Mouse (Mus musculus) v-Abl transformed pro-B cells (cell line): ENCODE results near the gene Prkcb.

Experiments used
- in situ Hi-C, 2 experiments: fragments of 400-800 bp; cut with MboI; formaldehyde crosslinking; loops; one replicate each; pipeline ENCODE4 v1.15.1; 2025; ENCODE audit not compliant: unreplicated experiment in 2 of 2

Gene Prkcb

DNA sequence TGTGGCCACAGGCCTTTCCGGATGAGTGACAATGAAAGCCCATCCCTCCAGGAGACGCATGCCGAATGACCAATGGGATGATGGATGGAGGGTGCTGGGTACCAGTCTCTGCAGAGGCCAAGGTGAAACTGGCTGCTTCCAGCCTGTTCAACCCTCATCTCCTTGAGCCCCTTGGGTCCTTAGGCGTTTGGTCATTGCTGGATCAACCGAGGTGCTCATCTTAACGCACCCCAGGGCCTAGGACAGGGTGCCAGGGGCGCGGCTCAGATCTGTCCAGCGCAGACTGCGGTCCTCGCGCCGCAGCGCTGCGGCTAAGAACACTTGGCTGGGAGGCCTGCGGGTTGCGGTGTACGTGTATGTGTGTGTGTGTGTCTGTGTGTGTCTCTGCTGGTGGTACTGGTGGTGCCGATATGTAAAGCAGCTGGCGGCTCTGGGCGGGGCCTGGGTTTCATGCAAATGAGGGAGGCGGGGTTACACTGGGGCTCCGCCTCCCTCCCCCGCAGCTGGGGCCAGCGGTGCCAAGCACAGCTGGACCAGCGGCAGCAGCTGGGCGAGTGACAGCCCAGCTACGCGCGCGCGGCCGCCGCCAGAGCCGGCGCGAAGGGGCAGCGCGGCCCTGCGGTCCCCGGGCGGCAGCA lies at the start of gene Prkcb:
Gene Prkcb (plus strand): TSS at position 147 of the 638 bp plus-strand sequence.
- in situ Hi-C loops, result loop anchor here in 1 of 2 experiments (5.0 kb wide), 1 partner anchor 104 kb away; no protein-coding TSS in a partner anchor

DNA sequence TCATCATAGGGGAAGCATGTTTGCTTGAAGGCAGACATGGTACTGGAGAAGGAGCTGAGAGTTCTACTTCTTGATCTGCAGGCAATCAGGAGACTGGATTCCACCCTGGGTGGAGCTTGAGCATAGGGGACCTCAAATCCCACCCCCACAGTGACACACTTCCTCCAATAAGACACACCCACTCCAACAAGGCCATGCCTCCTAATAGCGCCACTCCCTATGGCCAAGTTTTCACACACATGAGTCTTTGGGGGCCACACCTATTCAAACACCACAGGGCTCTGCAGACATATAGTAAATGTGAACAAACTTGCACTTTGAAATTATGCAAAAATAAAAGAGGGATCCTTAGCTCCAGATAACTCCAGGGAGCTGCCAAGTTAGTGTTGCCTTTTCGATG lies 49.6 kb upstream of the Prkcb start:
- in situ Hi-C loops, result loop anchor here in 1 of 2 experiments (25.0 kb wide), 1 partner anchor 1223 kb away; the partner anchor contains the start of gene Aqp8

DNA sequence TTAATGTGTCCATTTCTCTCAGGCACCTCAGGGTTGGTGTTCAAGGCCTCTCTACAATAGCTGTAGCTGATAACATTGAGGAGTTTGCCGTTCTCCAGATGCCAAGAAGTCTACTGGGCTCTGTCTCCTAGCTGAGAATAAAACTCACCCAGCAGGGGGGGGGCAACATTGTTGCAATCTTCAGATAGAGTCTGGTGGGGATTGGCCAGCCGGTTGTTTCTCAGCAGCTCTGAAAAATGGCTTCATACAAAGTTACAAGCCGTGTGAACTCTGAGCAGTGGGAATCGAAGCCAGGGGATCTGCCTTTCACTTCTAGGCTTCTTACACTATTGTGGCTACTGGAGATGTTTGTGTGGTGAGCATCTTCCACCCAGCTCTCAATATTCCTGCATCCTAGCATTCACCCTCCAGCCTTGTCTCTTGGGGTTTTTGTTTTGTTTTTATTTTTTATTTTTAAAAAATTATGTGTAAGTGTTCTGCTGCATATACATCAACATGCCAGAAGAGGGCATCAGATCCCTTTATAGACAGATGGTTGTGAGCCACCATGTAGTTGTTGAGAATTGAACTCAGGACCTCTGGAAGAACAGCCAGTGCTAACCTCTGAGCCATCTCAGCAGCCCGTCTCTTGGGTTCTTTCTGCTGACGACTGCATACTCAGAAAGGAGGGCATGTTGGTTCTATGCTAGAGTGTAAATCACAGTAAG lies 48.0 kb upstream of the Prkcb start:
- in situ Hi-C loops, result loop anchor here (5.0 to 25.0 kb wide), 5 partner anchors 143 to 1222 kb away; partner anchors contain the start of gene Aqp8 (in 1 of the 2)

DNA sequence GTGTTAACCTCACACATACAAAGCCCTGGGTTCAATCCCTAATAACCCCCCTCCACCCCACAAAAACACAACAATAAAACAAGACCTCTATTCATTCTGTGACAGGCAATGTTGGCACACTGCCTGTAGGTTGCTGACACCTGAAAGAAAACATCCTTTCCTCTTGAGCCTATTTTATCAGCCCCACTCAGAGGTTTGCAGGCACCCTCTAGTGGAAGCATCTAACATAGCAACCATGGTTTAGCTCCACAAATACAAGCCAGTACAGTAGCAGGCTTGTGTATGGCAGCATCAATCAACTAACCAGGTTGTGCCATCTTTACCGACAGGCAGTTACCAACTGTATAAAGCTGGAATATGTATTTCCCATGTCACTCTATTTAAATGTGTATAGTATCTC lies 46.3 kb upstream of the Prkcb start:
- in situ Hi-C loops, result loop anchor here (5.0 to 25.0 kb wide), 5 partner anchors 145 to 1220 kb away; partner anchors contain the start of gene Aqp8 (in 1 of the 2)

DNA sequence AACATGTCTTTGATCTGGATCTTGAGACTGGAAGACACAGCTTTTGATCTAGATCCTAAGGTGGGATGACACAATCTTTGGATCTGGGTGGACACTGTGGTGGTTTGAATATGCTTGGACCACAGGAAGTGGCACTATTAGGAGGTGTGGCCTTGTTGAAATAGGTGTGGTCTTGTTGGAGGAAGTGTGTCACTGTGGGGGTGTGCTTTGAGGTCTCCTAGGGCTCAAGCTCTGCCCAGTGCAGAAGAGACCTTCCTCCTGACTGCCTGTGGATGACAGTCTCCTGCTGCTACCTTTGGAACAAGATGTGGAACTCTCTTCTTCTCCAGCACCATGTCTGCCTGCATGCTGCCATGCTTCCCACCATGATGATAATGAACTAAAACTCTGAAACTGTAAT lies 45.8 kb upstream of the Prkcb start:
- in situ Hi-C loops, result loop anchor here (5.0 to 25.0 kb wide), 5 partner anchors 145 to 1220 kb away; partner anchors contain the start of gene Aqp8 (in 1 of the 2)

DNA sequence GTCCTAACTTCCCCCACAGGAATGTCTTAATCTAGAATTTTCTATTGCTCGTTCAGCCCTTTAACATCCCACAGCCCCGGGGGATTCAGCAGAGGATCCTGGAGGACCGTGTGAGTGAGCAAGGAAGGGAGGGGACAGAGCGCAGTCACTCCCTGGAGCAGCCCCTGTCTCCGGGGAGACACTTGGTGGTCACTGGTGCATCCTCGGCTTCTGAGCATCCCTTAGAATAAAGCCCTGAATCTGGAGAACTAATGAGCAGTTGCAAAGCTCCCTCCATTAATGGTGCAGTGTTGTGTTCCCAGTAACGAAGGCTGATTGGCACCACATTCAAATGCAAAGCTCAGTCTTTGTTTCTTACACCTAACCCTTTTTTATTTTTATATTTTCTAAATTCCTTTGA lies 44.4 kb upstream of the Prkcb start:
- in situ Hi-C loops, result loop anchor here (5.0 to 25.0 kb wide), 5 partner anchors 147 to 1218 kb away; partner anchors contain the start of gene Aqp8 (in 1 of the 2)

DNA sequence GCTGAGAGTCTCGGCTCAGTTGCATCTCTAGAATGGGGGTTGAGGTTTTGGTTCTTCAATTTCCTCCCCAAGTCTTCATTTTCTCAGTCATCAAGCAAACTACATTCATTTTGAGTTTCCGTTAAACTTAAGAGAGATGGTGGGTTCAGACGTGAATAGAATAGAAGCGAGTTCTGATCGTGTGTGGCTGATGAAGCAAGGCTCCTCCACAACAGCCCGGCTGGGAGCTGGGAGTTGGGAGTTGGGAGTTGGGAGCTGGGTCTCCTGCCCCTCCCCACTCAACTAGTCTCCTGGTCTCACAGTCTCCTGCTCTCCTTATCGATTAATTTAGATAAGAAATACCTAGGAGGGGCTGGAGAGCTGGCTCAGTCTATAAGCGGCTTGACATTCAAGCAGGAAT lies 44.0 kb upstream of the Prkcb start:
- in situ Hi-C loops, result loop anchor here (5.0 to 25.0 kb wide), 5 partner anchors 147 to 1218 kb away; partner anchors contain the start of gene Aqp8 (in 1 of the 2)

DNA sequence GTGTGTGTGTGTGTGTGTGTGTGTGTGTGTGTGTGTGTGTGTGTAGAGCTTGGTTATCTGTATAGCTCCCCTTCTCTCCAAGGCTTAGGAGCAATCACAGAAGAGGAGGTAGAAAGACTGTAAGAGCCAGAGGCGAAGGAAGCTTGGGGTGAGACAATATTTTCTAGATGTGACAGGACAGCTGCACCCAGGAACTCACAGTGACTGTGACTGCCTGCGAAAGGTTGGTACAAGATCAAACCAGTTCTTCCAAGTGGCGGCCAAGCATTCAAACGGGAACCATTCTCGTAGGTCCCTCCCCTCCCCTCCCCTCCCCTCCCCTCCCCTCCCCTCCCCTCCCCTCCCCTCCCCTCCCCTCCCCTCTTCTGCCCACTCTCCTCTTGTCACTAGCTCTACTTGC lies 42.6 kb upstream of the Prkcb start:
- in situ Hi-C loops, result loop anchor here (5.0 to 25.0 kb wide), 4 partner anchors 151 to 1216 kb away; partner anchors contain the start of gene Aqp8 (in 1 of the 2)

DNA sequence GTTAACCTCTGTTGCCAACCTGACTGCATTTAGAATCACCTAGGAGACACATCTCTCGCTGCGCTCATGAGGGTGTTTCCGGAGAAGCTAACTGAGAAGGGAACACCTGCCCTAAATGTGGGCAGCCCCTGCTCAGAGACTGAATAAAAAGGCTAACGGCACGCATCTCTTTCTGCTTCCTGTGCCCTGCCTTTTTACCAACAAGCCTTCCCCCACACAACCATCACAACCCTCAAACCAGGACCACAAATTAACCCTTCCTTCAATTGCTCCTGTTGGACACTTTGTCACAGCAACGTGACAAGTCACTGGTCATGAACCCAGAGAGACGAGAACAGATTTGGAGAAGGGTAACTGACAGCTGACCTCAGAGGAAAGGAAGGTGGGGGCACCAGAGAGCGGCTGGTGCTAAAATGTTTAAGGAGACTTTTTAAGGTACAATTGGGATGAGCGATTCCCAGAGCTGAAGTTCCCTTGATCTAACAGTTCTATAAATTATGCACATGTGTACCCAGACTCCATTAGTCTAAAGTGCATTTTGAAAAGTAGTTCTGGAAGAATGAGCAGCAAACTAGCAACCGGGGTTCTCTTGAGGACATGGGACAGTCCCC lies 41.2 kb upstream of the Prkcb start:
- in situ Hi-C loops, result loop anchor here (5.0 to 25.0 kb wide), 4 partner anchors 153 to 1215 kb away; partner anchors contain the start of gene Aqp8 (in 1 of the 2)

DNA sequence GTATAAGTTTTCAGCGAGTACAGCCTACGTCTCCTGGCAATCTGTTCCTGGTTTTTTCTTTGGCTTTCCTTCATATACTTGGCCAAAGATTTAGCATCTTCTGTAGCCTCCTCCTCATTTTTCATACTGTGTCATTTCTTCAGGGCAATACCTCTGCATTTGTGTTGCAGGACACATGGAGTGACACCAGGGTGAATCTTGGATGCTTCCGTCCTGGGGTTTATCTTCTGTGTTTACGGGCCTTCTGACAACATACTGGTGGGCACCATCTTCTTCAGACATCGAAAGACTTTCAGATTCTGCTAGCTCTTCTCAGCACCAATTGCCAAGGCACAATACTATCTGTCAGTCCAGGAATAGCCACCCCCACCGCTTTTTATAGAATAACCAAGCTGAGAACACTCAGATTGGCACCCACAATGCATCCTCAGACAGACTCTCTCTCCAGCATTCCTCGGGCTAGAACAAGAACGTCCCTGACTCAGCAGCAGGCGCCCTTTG lies 39.2 kb upstream of the Prkcb start:
- in situ Hi-C loops, result loop anchor here (5.0 to 25.0 kb wide), 4 partner anchors 155 to 1213 kb away; partner anchors contain the start of gene Aqp8 (in 1 of the 2)

DNA sequence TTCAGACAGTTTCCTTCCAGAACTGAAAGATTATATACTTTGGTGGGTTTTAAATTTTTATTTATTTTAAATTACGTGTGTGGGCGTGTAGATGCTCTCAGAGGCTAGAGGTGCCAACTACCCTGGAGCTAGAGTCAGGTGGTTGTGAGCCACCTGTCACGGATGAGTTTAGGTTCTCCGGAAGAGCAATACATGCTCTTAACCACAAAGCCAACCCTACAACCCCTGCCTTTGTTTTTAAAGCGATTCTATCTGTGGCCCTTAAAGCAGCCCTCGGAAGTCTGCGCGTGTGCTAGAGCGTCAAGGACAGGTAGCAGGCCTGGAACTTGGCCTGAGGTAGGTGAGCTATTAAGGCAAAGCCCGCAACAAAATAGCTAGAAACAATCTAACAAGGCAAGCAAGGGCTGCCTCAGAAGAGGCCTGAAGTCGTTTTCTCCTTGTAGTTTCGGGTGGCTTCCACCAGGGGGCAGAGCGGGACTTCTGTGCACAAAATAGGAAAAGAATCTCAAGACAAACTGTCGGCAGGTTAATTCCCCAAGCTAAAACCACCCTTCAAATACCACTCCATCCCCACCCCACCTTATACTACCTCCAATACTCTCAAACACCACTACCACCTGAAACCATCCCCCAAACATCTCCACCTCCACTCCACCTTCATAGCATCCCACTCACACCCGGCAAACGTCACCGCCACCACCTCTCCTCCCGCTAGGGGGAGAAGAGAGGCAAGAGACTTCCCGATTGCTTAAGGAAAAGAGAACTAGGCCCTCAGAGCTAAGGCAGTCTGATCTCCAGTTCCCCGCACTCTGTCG lies 37.1 kb upstream of the Prkcb start:
- in situ Hi-C loops, result no loop called here

DNA sequence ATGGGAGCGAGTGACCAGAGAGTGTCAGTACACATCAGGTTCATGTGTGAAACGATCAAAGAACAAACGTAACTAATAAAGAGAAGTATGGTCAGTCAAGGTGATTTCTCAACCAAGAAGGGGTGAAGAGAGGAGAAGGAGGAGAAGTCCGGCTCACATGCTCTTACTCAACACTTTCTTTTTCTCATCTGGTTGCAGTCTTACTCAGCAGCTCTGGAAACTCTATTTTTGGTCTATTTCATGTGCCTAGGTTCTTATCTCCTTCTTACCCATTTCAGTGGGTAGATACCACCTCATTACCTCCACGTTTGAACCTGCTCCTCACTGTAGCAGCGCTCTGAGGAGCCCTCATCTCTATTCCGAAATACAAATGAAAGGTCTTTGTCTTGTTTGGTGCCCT lies 31.8 kb upstream of the Prkcb start:
- in situ Hi-C loops, result no loop called here

DNA sequence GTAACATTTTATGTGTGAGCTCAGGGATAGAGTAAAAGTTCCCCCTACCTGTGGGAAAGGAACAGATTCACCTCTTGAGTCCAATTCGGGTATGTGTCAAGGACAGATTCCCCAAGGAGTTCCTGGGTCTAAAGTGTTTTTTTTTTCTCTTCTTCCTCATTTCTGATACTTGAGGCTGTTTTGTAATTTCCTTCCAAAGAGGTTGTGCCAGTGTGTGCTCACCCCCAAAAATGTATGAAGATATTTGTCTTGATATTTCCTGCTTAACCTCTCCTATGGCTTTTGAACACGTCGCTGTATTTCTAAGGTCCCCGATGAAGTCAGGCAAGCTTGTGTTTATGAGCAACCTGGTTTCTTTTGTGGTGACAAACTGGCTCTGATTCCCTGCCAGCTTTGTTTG lies 30.0 kb upstream of the Prkcb start:
- in situ Hi-C loops, result no loop called here

DNA sequence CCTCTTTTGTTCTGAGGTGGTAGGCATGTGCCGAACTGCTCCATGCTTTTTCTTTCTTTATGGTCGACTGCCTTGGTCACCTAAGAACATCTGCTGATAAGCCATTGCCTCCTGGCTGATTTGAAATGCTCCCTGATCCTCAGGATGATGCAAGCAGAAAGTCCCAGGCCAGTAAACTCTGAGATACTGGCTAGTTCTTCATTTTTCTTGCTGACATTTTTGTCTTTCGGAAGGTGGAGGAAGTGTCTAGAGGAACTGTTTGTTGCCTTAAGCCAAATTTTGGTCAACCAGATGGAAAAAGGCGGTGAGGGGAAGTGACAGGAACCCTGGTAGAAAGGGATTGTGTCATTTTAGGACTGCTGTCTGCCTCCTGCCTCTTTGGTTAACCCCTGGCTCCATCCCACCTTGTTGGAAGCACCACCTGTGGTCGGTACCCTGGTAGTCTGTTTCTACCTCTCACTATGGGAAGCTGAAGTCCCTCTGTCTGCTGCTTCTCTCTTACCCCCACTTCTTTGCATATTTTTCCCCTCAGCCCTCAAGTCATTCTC lies 28.4 kb upstream of the Prkcb start:
- in situ Hi-C loops, result no loop called here

DNA sequence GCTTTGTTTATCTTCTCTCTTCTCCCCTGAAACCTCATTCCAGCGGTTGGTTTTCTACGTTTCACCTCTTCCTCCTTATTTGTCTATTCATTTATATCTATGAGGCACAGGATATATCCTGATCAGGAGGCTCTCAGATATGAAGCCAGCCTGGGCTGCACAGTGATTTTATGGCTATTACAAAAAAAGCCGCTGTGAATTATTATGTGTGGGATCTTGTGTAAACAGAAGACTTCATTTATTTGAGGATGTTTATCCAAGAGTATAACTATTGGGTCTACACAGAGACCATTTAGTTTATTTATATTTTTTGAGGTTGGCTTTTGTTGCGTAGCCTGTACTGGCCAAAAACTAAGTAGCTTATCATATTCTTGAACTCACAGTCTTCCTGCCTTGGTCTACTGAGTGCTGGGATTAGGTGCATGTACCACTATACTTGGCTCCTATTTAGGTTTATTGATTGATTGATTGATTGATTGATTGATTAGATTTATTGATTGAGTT lies 19.5 kb upstream of the Prkcb start:
- in situ Hi-C loops, result no loop called here

DNA sequence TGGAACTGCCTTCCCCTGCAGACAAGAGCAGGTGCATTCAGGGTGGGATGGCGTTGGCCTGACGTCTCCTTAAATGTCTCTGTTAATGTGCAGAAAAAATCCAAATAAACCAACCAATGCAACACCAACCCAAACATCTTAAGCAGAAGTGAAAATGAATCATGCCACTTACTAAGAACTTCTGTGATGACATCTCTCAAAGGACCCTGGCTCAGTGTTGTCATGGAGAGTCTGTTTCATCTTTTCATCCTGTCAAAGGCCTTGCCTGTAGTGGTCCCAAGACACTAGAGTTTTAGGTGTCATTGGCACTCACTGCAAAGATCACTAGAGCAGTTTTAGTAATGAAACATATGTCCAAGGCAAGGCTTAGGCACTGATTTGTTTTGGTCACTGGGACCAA lies 16.2 kb upstream of the Prkcb start:
- in situ Hi-C loops, result no loop called here

DNA sequence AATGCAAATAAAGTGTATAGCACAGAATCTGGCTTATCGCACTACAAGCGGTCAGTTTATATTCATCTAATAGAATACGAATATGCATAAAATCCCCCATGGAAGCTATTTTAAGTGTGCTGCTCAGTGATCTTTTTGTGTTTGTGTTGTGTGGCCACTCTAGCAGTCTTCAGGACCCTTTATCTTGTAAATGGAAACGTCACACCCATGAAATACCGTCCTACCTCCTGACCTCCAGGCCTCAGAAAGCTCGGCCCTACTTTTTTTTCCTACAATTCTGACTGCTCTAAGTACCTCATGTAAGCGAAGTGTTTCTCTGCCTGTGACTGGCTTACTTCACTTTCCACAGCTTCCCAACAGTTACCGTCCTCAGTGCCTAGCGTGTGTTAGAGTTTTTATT lies 9.0 kb upstream of the Prkcb start:
- in situ Hi-C loops, result loop anchor here in 1 of 2 experiments (5.0 kb wide), 1 partner anchor 173 kb away; no protein-coding TSS in a partner anchor

DNA sequence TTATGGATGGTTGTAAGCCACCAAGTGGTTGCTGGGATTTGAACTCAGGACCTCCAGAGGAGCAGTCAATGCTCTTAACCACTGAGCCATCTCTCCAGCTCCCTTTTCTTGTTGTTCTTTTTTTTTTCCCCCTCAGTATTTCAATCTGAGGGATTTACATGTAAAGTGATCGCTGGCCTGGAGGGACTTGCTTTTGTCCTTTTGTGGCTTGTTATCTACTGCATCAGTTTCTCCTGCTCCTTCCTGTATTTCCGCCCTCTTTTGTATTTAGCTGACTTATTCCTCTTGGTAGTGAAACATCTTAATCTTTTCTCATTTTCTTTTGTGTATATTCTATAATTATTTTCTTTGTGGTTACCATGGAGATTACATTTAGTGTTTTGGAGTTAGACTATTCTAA lies 8.2 kb upstream of the Prkcb start:
- in situ Hi-C loops, result loop anchor here in 1 of 2 experiments (5.0 kb wide), 1 partner anchor 177 kb away; no protein-coding TSS in a partner anchor

DNA sequence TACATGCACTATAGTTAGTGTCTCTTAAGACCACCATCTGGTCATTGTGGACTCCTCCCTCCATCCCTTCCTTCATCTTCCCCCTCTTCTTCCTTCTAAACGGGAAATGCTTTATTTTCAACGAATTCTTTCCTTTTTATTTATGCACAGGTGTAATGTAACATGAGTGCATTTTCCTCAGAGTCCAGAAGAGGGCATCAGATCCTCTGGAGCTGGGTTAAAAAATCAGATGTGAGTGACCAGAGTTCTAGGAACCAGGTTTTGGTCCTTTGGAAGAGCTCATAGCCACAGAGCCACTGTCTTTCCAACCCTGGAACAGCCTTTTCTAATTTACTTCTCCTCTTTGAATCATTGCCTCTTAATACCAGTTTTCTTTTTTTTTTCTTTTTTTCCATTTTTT lies 6.0 kb upstream of the Prkcb start:
- in situ Hi-C loops, result loop anchor here in 1 of 2 experiments (5.0 kb wide), 1 partner anchor 175 kb away; no protein-coding TSS in a partner anchor
